Mouse (Mus musculus) bone marrow, adult 2 months (tissue): ENCODE data around the gene Loxl4. TPM values are rescaled to one million over a fixed set of nuclear protein-coding genes. Genes with fewer than 3 reads are reported as not detected.

Experiments
- H3K27ac ChIP-seq: fragments of 200-500 bp; 2 replicates; pipeline ENCODE4 v1.5.1; 2012; ENCODE audit warnings: low read depth, mild to moderate bottlenecking, control low read depth, inconsistent platforms, low read length; ENCODE audit not compliant: control insufficient read depth, poor library complexity, insufficient read depth
- H3K4me1 ChIP-seq: fragments of 200-500 bp; 2 replicates; pipeline ENCODE4 v1.6.1; 2011; ENCODE audit warnings: low read length; ENCODE audit not compliant: control insufficient read depth, insufficient read depth
- H3K4me3 ChIP-seq: fragments of 200-500 bp; replicated peaks from 2 replicates; pipeline ENCODE3; 2011; ENCODE audit warnings: mild to moderate bottlenecking, low read depth, low read length, control low read depth; ENCODE audit not compliant: control insufficient read depth
- CTCF ChIP-seq: fragments of 200-500 bp; IDR thresholded peaks from 2 replicates; pipeline ENCODE4 v1.5.1; 2011; ENCODE audit warnings: low read length, control low read depth; ENCODE audit not compliant: control insufficient read depth, insufficient read depth
- POLR2A ChIP-seq: fragments of 200-500 bp; IDR thresholded peaks from 2 replicates; pipeline ENCODE4 v1.6.1; 2011; ENCODE audit warnings: low read depth, mild to moderate bottlenecking, control low read depth, low read length, borderline replicate concordance; ENCODE audit not compliant: control insufficient read depth
- WGBS: fragments of 180-500 bp; shearing (Covaris S2); methylation state at CpG from one replicate; pipeline ENCODE4 v1.1.7; 2018; 5-methylcytosine and 5-hydroxymethylcytosine counted together
- polyA plus RNA-seq: library from polyadenylated mRNA; stranded (reverse); fragments of >200 nt; gene quantifications from 2 replicates; pipeline ENCODE4 v1.2.4, GENCODE M21; 2011; ENCODE audit warnings: low replicate concordance; ENCODE audit not compliant: missing spikeins, insufficient read depth, insufficient read length

The Loxl4 gene
- polyA plus RNA-seq, 1 experiment = not detected

GRCm38 (mm10) chr19:42601445-42601844, 11.2 kb downstream of the Loxl4 start:
- 80% methylated on average over 2 of the region's 2 CpGs for WGBS
- Histone ChIP-seq H3K4me3 (no peak overlapping the region), H3K4me1 (no peaks in the 10 kb centered on the region), H3K27ac (no peak overlapping the region)
- TF ChIP-seq CTCF = no peak
- no peak for TF ChIP-seq POLR2A

- no peak overlapping the region for H3K27ac ChIP-seq
- no peak overlapping the region for H3K4me3 ChIP-seq
- no peaks in the 10 kb centered on the region for H3K4me1 ChIP-seq
- TF ChIP-seq CTCF = no peak
- TF ChIP-seq POLR2A = no peak
- 61% methylated on average over 3 of the region's 3 CpGs for WGBS
Observed at GRCm38 (mm10) chr19:42600591-42600990, 12.0 kb downstream of the Loxl4 start.

- Histone ChIP-seq H3K4me3 (no peak overlapping the region), H3K4me1 (no peaks in the 10 kb centered on the region), H3K27ac (no peak overlapping the region)
- TF ChIP-seq POLR2A (no peak), CTCF (no peak)
- WGBS = 85% methylated on average over 17 of the region's 17 CpGs
Observed at GRCm38 (mm10) chr19:42599891-42600290, 12.7 kb downstream of the Loxl4 start.

DNA sequence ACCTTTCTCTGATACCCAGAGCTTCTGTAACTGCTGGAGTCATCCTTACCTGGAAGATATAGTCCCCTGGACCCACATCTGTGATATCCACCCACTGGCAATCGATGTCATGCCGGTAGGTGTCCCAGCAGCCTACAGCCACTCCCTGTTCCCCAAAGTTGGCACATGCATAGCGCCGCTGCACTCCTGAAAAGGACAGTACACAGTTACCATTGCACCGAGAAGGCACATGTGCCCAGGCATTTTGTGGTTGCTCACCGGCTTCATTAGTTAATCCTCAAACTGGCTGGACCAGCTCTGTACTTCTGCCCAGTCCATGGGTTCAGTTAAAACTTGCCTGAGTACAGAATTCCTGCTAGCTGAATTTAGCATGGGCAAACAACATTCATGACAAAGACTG, 14.7 kb downstream of the Loxl4 start:
- Histone ChIP-seq H3K4me1 (no peaks in the 10 kb centered on the region), H3K4me3 (no peak overlapping the region), H3K27ac (no peak overlapping the region)
- 90% methylated on average over 6 of the region's 6 CpGs for WGBS
- TF ChIP-seq CTCF (no peak), POLR2A (no peak)

DNA sequence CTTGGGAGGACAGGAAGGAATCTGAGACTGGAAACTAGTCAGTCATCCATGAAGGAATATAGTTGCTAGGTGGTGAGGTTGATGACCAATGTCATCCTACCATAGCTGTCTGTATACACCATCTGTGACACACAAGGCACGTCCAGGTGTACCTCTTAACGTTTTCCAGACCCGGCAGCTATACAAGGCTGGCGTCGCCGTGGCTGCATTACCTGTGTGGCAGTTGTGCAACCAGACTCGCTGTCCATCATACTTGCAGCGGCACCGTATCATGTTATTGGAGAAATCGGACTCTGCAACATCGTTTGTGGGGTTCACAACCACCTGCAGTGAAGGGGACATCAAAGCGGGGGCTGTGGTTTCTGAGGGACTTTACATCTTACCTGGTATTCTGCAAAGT, 15.3 kb downstream of the Loxl4 start:
- WGBS = 91% methylated on average over 12 of the region's 12 CpGs
- no peaks in the 10 kb centered on the region for H3K4me1 ChIP-seq
- TF ChIP-seq POLR2A = no peak
- no peak for TF ChIP-seq CTCF
- no peak overlapping the region for H3K27ac ChIP-seq
- H3K4me3 ChIP-seq = no peak overlapping the region

- TF ChIP-seq POLR2A (no peak), CTCF (no peak)
- H3K27ac ChIP-seq = no peak overlapping the region
- H3K4me3 ChIP-seq = no peak overlapping the region
- H3K4me1 ChIP-seq = no peaks in the 10 kb centered on the region
- 90% methylated on average over 6 of the region's 6 CpGs for WGBS
Observed at GRCm38 (mm10) chr19:42595066-42595465, 17.5 kb downstream of the Loxl4 start.

GRCm38 (mm10) chr19:42593456-42593855, 19.2 kb downstream of the Loxl4 start:
- WGBS = 89% methylated on average over 6 of the region's 6 CpGs
- Histone ChIP-seq H3K4me3 (no peak overlapping the region), H3K4me1 (no peaks in the 10 kb centered on the region), H3K27ac (no peak overlapping the region)
- TF ChIP-seq CTCF (no peak), POLR2A (no peak)

DNA sequence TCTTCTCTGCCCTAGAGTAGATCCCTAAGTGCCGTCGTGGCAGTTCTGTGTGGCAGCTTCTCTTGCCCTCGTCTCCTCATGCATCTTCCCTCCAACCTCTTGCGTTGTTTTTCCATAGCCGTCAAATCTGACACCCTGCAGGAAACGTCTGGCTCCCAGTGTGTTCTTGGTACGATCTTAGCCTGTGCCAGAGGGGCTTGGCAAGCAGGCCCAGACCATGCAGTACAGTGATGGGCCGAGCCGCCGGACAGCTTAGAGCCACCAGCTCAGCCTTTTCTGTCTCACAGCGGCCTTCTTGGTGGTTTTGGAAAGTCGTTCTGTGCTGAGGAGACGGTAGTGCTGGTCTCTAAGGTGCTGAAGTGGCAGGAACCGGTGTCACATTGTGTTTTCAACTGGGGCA, 21.1 kb downstream of the Loxl4 start:
- Histone ChIP-seq H3K27ac (no peak overlapping the region), H3K4me1 (no peaks in the 10 kb centered on the region), H3K4me3 (no peak overlapping the region)
- TF ChIP-seq CTCF = no peak
- no peak for TF ChIP-seq POLR2A
- 94% methylated on average over 14 of the region's 14 CpGs for WGBS

GRCm38 (mm10) chr19:42589246-42589645, 23.4 kb downstream of the Loxl4 start:
- H3K4me3 ChIP-seq = no peak overlapping the region
- H3K4me1 ChIP-seq = no peaks in the 10 kb centered on the region
- no peak overlapping the region for H3K27ac ChIP-seq
- TF ChIP-seq CTCF = no peak
- 91% methylated on average over 1 of the region's 1 CpGs for WGBS
